Mouse (Mus musculus) neural tube, embryonic 11.5 days (tissue): Measurements from ENCODE around the gene Castor2. TPM values are rescaled to one million over a fixed set of nuclear protein-coding genes. Genes with fewer than 3 reads are reported as not detected.

Source experiments
- ATAC-seq: fragments of 200-750 bp; cut with Nextera tagmentation; 2 replicates; pipeline ENCODE4 v1.8.0; 2017; ENCODE audit warnings: moderate number of reproducible peaks, mild to moderate bottlenecking, moderate TSS enrichment, moderate library complexity; ENCODE audit not compliant: insufficient read depth, low FRiP score, low TSS enrichment
- DNase-seq: peaks from one replicate; pipeline ENCODE4 v3.0.0-alpha.2; 2015; ENCODE audit warnings: low spot score
- H3K27ac ChIP-seq: fragments of 300-500 bp; sonication (generic); 2 replicates; pipeline ENCODE4 v1.5.1; 2014; ENCODE audit warnings: low read depth, mild to moderate bottlenecking, low read length
- H3K27me3 ChIP-seq: fragments of 300-500 bp; sonication (generic); 2 replicates; pipeline ENCODE4 v1.6.1; 2014; ENCODE audit warnings: mild to moderate bottlenecking, low read length, mixed read lengths; ENCODE audit not compliant: control insufficient read depth, insufficient read depth
- H3K36me3 ChIP-seq: fragments of 300-500 bp; sonication (generic); 2 replicates; pipeline ENCODE4 v1.6.1; 2014; ENCODE audit warnings: mild to moderate bottlenecking, low read length, moderate library complexity, mixed read lengths; ENCODE audit not compliant: control insufficient read depth, insufficient read depth
- H3K4me1 ChIP-seq: fragments of 300-500 bp; sonication (generic); 2 replicates; pipeline ENCODE4 v1.6.1; 2014; ENCODE audit warnings: low read length, mixed read lengths; ENCODE audit not compliant: control insufficient read depth, insufficient read depth
- H3K4me2 ChIP-seq: fragments of 300-500 bp; sonication (generic); 2 replicates; pipeline ENCODE4 v1.6.1; 2014; ENCODE audit warnings: low read depth, mild to moderate bottlenecking, moderate library complexity
- H3K4me3 ChIP-seq: fragments of 300-500 bp; sonication (generic); 2 replicates; pipeline ENCODE4 v1.5.1; 2014; ENCODE audit warnings: low read depth, low read length
- H3K9ac ChIP-seq: fragments of 300-500 bp; sonication (generic); 2 replicates; pipeline ENCODE4 v1.6.1; 2014; ENCODE audit warnings: mild to moderate bottlenecking, low read length
- H3K9me3 ChIP-seq: fragments of 300-500 bp; sonication (generic); 2 replicates; pipeline ENCODE4 v1.6.1; 2016; ENCODE audit warnings: low read length; ENCODE audit not compliant: control insufficient read depth
- WGBS: fragments of 180-500 bp; shearing (Covaris S2); extraction: QIAGEN DNeasy Blood & Tissue Kit; methylation state at CpG from one replicate; pipeline ENCODE4 v1.1.7; 2014; 5-methylcytosine and 5-hydroxymethylcytosine counted together
- polyA plus RNA-seq: library from polyadenylated mRNA; unstranded; fragments of >200 nt; fragmentation: Nextera tagmentation; extraction: Ambion mirVana; gene quantifications from 2 replicates; pipeline ENCODE4 v1.2.1, GENCODE M21; 2014

The Castor2 gene
- polyA plus RNA-seq, 1 experiment from 2014 or later, result 12.5 TPM

DNA sequence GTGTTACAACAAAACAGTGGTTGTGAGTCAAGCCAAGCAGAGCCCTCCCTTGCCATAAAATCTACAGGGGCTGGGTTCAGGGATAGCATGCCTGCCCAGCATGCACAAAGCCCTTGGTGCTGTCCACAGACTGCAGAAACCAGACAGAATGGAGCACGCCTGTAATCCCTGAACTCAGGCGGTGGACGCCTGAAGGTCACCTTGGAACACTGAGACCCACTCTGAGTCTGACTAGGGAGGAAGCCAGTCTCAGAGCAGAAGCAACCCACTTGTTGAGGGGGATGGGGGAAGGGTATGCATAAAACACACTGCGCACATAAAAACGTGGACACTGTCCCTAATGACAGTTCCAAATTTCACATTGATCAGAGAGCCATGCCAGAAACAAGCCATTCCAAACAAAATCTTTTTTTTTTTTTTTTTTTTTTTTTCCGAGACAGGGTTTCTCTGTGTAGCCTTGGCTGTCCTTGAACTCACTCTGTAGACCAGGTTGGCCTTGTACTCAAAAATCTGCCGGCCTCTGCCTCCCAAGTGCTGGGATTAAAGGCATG lies 56.5 kb downstream of the Castor2 start:
- Histone ChIP-seq H3K4me1 (no peaks in the 10 kb centered on the region), H3K9me3 (no peaks in the 10 kb centered on the region), H3K9ac (no peak overlapping the region), H3K27ac (no peak overlapping the region), H3K4me3 (no peak overlapping the region), H3K36me3 (peaks cover 13% of the 10 kb centered on the region), H3K27me3 (no peaks in the 10 kb centered on the region), H3K4me2 (no peak overlapping the region)
- 90% methylated on average over 7 of the region's 7 CpGs for WGBS
- DNase-seq, result no peak
- no peak for ATAC-seq

DNA sequence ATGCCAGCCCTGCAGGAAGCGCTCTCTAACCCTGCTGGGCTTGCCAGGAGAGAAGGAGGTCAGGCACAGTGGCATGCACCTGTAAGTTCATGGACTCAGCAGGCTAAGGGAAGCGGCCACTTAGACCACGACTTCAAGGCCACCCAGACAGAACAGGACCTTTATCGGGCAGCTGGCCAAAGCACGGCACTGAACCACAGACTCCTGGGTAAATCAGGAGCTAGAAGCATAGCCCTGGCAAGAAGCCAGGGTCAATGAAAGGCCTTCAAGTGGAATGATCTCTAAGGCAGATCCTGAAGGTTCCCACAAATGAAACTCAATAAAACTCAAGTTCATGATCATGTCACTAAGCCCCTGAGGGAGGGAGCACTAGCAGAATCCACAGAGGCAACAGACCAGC lies 65.2 kb downstream of the Castor2 start:
- Histone ChIP-seq H3K36me3 (no peaks in the 10 kb centered on the region; the same call in 1 of the 2 replicates), H3K4me3 (no peak overlapping the region), H3K4me2 (no peak overlapping the region), H3K9me3 (no peaks in the 10 kb centered on the region), H3K27ac (no peak overlapping the region), H3K9ac (no peak overlapping the region), H3K27me3 (no peaks in the 10 kb centered on the region), H3K4me1 (no peaks in the 10 kb centered on the region)
- WGBS, result 78% methylated on average over 5 of the region's 5 CpGs
- no peak for ATAC-seq
- no peak for DNase-seq

DNA sequence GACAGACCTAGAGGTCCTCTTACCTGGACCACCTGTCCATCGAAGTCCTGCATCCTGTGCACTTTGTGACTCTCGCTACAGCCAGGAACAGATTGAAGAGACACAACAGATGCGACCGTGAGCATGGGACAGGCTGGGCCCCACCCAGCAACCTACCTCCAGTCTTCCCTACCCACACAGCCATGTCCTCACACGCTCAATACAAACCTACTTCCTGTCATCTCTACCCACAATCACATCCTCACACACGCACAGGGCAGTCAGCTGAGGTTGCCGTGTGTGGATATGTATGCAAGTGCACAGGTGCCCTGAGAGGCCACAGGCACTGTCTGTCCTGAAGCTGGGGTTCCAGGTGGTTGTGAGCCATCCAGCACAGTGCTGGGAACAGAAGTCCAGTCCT lies 67.1 kb downstream of the Castor2 start:
- no peak for DNase-seq
- Histone ChIP-seq H3K27me3 (no peaks in the 10 kb centered on the region), H3K4me1 (no peaks in the 10 kb centered on the region), H3K4me2 (no peak overlapping the region), H3K4me3 (no peak overlapping the region), H3K36me3 (no peaks in the 10 kb centered on the region; the same call in 1 of the 2 replicates), H3K9ac (no peak overlapping the region), H3K9me3 (no peaks in the 10 kb centered on the region), H3K27ac (no peak overlapping the region)
- WGBS, result 94% methylated on average over 7 of the region's 7 CpGs
- ATAC-seq, result no peak

DNA sequence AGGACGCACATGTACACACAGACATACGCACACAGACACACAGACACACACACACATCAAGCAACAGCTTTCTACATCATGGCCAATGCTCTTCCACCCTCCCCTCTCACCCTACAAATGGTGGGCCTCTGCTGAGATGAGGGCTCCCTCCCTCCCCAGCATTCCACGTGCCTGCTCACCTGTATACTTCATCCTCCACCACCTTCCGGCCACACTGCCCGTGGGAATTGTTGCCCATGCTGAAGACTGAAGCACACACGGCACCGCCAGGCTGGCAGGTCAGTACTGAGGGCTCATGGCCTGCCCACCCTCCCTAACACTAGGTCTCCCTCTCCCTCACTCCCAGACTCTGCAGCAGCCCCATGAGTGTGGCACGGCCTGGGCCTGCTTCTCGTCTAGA lies 68.5 kb downstream of the Castor2 start:
- Histone ChIP-seq H3K36me3 (no peaks in the 10 kb centered on the region; the same call in 1 of the 2 replicates), H3K9me3 (no peaks in the 10 kb centered on the region), H3K4me2 (no peak overlapping the region), H3K27ac (no peak overlapping the region), H3K4me1 (no peaks in the 10 kb centered on the region), H3K4me3 (no peak overlapping the region), H3K9ac (no peak overlapping the region), H3K27me3 (no peaks in the 10 kb centered on the region)
- DNase-seq (no peak), ATAC-seq (no peak)
- WGBS, result 95% methylated on average over 9 of the region's 9 CpGs

DNA sequence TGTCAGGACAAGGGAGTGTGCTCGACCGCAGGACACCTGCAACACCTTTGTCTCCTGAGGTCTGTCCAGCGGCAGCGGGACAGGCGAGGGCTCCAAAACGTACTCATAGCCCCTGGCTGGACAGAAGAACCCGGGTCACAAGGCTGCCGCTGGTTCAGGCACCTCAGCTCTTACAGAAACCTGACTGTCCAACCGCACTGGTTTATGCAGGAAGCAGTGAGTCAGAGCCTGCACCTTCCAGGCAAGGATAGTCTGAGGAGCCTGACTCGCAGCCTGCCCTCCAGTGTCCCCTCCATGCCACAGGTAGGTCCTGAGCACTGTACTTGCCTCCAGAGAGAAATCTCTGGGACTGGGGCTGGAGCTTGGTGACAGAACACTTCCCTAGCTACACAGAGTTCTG lies 69.7 kb downstream of the Castor2 start:
- ATAC-seq, result no peak
- 89% methylated on average over 10 of the region's 10 CpGs for WGBS

DNA sequence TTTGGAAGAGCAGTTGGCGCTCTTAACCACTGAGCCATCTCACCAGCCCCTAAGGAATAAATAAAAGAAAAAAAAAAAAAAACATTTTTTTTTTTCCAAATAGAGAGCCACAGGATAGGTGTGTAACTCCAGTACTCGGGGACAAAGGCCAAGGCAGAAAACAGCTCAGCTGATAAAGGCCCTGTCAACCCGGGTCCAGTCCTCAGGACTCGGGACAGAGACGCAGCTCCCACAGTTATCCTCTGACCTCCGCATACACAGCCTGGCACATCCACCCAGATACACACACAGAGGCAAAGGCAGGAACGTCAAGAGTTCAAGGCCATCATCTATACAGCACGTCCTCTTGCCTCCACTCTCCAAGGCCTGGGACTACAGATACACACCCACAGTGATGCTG lies 70.7 kb downstream of the Castor2 start:
- H3K36me3 ChIP-seq, result no peaks in the 10 kb centered on the region; the same call in 1 of the 2 replicates
- H3K4me2 ChIP-seq, result no peak overlapping the region
- no peak overlapping the region for H3K9ac ChIP-seq
- DNase-seq (no peak), ATAC-seq (no peak)
- WGBS, result 97% methylated on average over 8 of the region's 8 CpGs
- H3K4me3 ChIP-seq, result no peak overlapping the region
- H3K9me3 ChIP-seq, result no peaks in the 10 kb centered on the region
- peaks cover 3% of the 10 kb centered on the region; the same call in 1 of the 2 replicates for H3K4me1 ChIP-seq
- H3K27ac ChIP-seq, result no peak overlapping the region
- no peaks in the 10 kb centered on the region for H3K27me3 ChIP-seq

More for the DNA sequence above, 69.7 kb downstream of the Castor2 start:
- no peaks in the 10 kb centered on the region; the same call in 1 of the 2 replicates for H3K36me3 ChIP-seq
- H3K27me3 ChIP-seq, result no peaks in the 10 kb centered on the region
- H3K4me2 ChIP-seq, result no peak overlapping the region
- no peak overlapping the region for H3K9ac ChIP-seq
- no peak overlapping the region for H3K4me3 ChIP-seq
- H3K27ac ChIP-seq, result no peak overlapping the region
- DNase-seq, result no peak
- H3K9me3 ChIP-seq, result no peaks in the 10 kb centered on the region
- no peaks in the 10 kb centered on the region for H3K4me1 ChIP-seq

DNA sequence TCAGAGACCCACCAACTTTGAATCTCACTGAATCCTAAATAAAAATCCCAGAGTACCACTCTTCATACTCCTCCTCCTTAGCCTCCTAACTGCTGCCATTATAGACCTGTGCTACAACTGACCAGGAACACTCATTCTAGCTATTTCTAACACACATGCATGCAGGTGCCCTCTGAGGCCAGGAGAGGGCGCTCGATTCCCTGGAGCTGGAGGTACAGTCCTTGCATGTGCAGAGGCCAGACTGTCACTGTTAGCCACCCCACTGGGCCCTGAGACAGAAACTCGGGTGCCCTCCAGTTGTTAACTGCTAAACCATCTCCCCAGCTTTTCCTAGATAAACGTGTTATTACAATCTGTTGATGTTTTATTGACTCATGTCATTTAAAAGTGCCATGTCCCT lies 73.7 kb downstream of the Castor2 start:
- Histone ChIP-seq H3K27ac (no peak overlapping the region), H3K9me3 (no peaks in the 10 kb centered on the region), H3K9ac (no peak overlapping the region), H3K4me1 (peaks cover 11% of the 10 kb centered on the region), H3K27me3 (no peaks in the 10 kb centered on the region), H3K36me3 (no peaks in the 10 kb centered on the region; the same call in 1 of the 2 replicates), H3K4me3 (no peak overlapping the region), H3K4me2 (no peak overlapping the region)
- no peak for ATAC-seq
- DNase-seq, result peak; percentile 42
- 40% methylated on average over 4 of the region's 4 CpGs for WGBS

DNA sequence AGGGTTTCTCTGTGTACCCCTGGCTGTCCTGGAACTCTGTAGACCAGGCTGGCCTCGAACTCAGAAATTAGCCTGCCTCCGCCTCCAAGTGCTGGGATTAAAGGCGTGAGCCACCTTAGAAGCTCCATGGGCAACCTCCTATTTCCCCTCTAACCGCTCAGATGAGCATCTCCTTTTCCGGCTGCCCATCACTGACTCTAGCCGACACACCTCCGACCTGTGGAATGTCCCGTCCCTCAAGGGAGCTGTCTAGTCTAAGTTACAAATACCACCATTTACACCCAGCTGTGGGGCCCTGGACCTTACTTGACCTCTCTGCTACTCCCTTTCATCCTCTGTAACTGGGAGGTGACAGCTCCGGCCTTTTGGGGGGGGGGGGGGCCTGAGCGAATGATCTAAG lies 76.2 kb downstream of the Castor2 start:
- peaks cover 11% of the 10 kb centered on the region for H3K4me1 ChIP-seq
- no peaks in the 10 kb centered on the region for H3K27me3 ChIP-seq
- H3K9me3 ChIP-seq, result no peaks in the 10 kb centered on the region
- peak; percentile 21 for DNase-seq
- no peaks in the 10 kb centered on the region; the same call in 1 of the 2 replicates for H3K36me3 ChIP-seq
- no peak overlapping the region for H3K27ac ChIP-seq
- H3K9ac ChIP-seq, result peak overlapping the region; percentile 76
- peak overlapping the region; percentile 98 for H3K4me3 ChIP-seq
- peak overlapping the region; percentile 85 for H3K4me2 ChIP-seq
- WGBS, result 8% methylated on average over 10 of the region's 10 CpGs
- ATAC-seq, result no peak

DNA sequence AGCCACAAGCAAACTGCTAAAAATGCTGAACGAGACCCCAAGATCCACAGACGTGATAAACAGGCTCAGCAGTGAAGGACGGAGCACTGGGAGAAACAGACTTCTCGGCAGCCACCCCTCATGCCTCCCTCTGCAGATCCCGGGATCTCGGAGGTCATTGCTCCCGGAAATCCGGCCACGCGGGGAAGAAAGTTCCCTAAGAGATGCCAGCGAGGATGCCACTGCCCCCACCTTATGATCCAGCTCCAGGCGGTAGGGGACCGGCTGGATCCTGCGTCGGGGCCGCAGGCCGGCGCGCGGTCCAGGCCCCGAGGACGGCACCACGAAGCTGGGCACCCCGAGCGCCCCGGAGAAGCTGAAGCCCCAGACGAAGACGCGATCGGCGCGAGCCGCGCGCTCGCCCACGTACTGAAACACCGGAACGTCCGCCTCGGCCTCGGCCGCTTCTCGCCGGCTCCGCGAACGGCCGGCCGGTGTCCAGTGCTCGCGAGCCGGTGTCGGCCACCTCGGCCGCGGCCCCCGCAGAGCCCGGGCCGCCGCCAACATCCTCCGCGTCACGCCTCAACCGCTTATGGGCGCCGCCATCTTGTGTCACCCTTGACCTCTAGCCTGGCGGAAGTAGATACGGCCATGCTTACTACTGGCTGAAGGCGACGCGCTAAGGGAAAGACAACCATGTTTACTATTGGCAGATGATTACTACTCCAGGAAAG lies 76.8 kb downstream of the Castor2 start, which contains the start of gene Rcc1l:
TSS of gene Rcc1l (minus strand) at position 606 of the 713 bp plus-strand sequence.
- DNase-seq, result peak; percentile 86
- Histone ChIP-seq H3K27ac (0 out of 2 replicates have a peak within 1 kb of the TSS, but pooled peaks have one; percentile 27), H3K4me2 (peak within 1 kb of the TSS; percentile 85), H3K4me1 (peaks cover 11% of the 10 kb centered on the region), H3K36me3 (no peaks in the 10 kb centered on the region; the same call in 1 of the 2 replicates), H3K9me3 (no peaks in the 10 kb centered on the region), H3K9ac (peak within 1 kb of the TSS; percentile 76), H3K4me3 (peak within 1 kb of the TSS; percentile 98), H3K27me3 (no peaks in the 10 kb centered on the region)
- WGBS, result under 1% methylated on average over 72 of the region's 72 CpGs
- peak; percentile 86 for ATAC-seq
